Comparison of ENCODE assay signal across 17 mouse cellular contexts in the genomic region with DNA sequence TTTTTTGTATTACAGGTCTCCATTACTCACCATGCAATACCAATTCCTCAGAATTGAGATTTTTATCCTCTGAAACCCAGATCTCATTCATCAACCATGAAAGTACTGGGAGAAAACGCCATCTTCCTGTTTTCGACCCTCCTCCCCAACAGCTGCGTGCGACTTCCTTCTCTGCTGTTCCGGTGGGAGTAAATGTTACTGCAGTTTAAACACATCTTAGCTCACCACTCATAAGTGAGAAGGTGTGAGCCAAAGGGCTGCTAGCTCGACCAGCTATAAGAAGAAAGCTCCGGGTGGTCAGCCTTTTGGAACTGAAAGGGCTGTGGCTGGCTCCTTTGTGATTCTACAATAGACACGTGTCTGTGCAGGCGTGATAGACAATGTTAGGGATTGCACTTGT. TPM values are rescaled to one million over a fixed set of nuclear protein-coding genes. Genes with fewer than 3 reads are reported as not detected.
"Had no signal": no experiment of that assay in that cellular context is flagged by ENCODE, and none has a peak within 500 bp of the region (broad histone marks: within the 10 kb centered on the region; RNA-seq: fewer than 3 reads in every experiment).

No protein-coding gene starts in this region.

- H3K4me1 ChIP-seq: kidney, embryonic 15.5 days had no signal

- ATAC-seq: inflammation-experienced regulatory T-cells, adult 6 months; intestine, postnatal 0 days; midbrain, embryonic 16.5 days had no signal

- H3K4me3 ChIP-seq: kidney, embryonic 15.5 days; limb, embryonic 13.5 days; midbrain, embryonic 12.5 days; neural tube, embryonic 13.5 days had no signal

- H3K36me3 ChIP-seq: kidney, embryonic 15.5 days; limb, embryonic 13.5 days; midbrain, embryonic 12.5 days; neural tube, embryonic 13.5 days had no signal

- DNase-seq: kidney, postnatal 25 days; layer of hippocampus, adult 9-11 months; layer of hippocampus, postnatal 36 days; lung, adult 2 months; lung, postnatal 10 days; right cerebral cortex, adult 18-20 months had no signal

- H3K27me3 ChIP-seq: kidney, embryonic 15.5 days; limb, embryonic 13.5 days; midbrain, embryonic 12.5 days; neural tube, embryonic 13.5 days had no signal

- H3K27ac ChIP-seq: kidney, embryonic 15.5 days; limb, embryonic 13.5 days; liver, embryonic 14.5 days; macrophage; midbrain, embryonic 12.5 days; neural tube, embryonic 13.5 days; stomach, postnatal 0 days had no signal

RNA-seq across cellular contexts. Expression of gene Lrguk, which starts 46.5 kb away (rescaled TPM):
- polyA plus RNA-seq: inflammation-experienced regulatory T-cells, adult 6 months; liver, adult 2 months had no signal
